Mouse (Mus musculus): ENCODE results near the gene Dlgap4.

GRCm38 (mm10) chr2:156581244-156581643 lies 32.3 kb upstream of the Dlgap4 start:
- TF ChIP-seq CTCF (IDR thresholded peaks at IDR 0.05; ENCODE audit: control insufficient read depth, insufficient read depth, insufficient read length), result no peak
- TF ChIP-seq MYOD1 (IDR thresholded peaks at IDR 0.05; ENCODE audit: control insufficient read depth, insufficient read length, low read depth), result no peak
